Mouse (Mus musculus) limb, embryonic 12.5 days (tissue): ENCODE data around the gene Mdh1. TPM values are rescaled to one million over a fixed set of nuclear protein-coding genes. Genes with fewer than 3 reads are reported as not detected.

Experiments used
- ATAC-seq: fragments of 200-750 bp; cut with Nextera tagmentation; 2 replicates; pipeline ENCODE4 v1.8.0; 2017; ENCODE audit warnings: low read depth, moderate TSS enrichment; ENCODE audit not compliant: insufficient number of reproducible peaks, insufficient read depth, low FRiP score, low TSS enrichment
- H3K27ac ChIP-seq: fragments of 300-500 bp; sonication (generic); 2 replicates; pipeline ENCODE4 v1.5.1; 2016; ENCODE audit warnings: mild to moderate bottlenecking, moderate library complexity
- H3K27me3 ChIP-seq: fragments of 300-500 bp; sonication (generic); 2 replicates; pipeline ENCODE4 v1.6.1; 2016; ENCODE audit warnings: mild to moderate bottlenecking, moderate library complexity
- H3K36me3 ChIP-seq: fragments of 300-500 bp; sonication (generic); 2 replicates; pipeline ENCODE4 v1.6.1; 2016; ENCODE audit warnings: mild to moderate bottlenecking, moderate library complexity
- H3K4me1 ChIP-seq: fragments of 300-500 bp; sonication (generic); replicated peaks from 2 replicates; pipeline ENCODE4 v1.6.1; 2016
- H3K4me2 ChIP-seq: fragments of 300-500 bp; sonication (generic); 2 replicates; pipeline ENCODE4 v1.6.1; 2016; ENCODE audit warnings: mild to moderate bottlenecking, moderate library complexity
- H3K4me3 ChIP-seq: fragments of 300-500 bp; sonication (generic); replicated peaks from 2 replicates; pipeline ENCODE4 v1.5.1; 2016; ENCODE audit warnings: mild to moderate bottlenecking
- H3K9ac ChIP-seq: fragments of 300-500 bp; sonication (generic); replicated peaks from 2 replicates; pipeline ENCODE4 v1.6.1; 2016; ENCODE audit warnings: mild to moderate bottlenecking, moderate library complexity
- H3K9me3 ChIP-seq: fragments of 300-500 bp; sonication (generic); 2 replicates; pipeline ENCODE4 v1.6.1; 2016; ENCODE audit warnings: mild to moderate bottlenecking, moderate library complexity
- WGBS: fragments of 180-500 bp; shearing (Covaris S2); methylation state at CpG from one replicate; pipeline ENCODE4 v1.1.7; 2016; 5-methylcytosine and 5-hydroxymethylcytosine counted together
- polyA plus RNA-seq: library from polyadenylated mRNA; unstranded; fragments of >200 nt; fragmentation: Nextera tagmentation; extraction: Ambion mirVana; gene quantifications from 2 replicates; pipeline ENCODE4 v1.2.1, GENCODE M21; 2016

The Mdh1 gene
- polyA plus RNA-seq, 1 experiment from 2014 or later = 370 TPM

DNA sequence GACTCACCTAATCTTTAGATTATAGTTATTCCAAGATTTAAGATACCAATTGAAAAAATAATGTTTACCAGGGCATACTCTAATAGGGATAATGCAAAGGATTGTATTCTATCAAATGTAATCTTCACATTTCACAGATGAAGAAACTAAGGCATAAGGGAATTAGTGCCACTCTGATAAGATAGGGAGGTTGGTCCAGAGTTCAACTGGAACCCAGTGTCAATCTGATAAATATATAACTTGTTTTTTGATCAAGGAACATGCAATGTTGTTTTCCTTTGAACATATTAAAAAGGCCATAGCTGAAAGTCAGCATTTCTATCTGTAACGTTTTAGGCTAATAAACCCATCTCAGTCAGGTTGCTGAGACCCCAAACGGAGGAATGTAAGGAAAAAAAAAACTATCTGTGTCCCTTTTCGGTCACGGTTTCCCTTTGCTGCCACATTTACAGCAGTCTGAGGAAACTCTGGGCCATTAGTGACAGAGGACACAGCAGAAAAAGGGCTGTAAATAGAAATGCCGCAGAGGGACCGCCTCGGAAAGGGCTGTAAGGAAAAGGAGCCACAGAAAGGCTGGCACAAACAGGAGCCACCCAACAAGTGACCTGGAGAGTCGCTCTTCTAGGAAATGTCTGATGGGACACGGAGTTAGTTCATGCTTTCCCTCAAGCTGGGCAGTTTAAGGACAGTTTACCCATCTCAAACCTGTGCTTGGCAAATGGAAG is 7.3 kb downstream of the Mdh1 start:
- H3K9ac ChIP-seq = no peak overlapping the region
- no peak overlapping the region for H3K4me2 ChIP-seq
- no peak overlapping the region for H3K4me3 ChIP-seq
- peaks cover 16% of the 10 kb centered on the region for H3K4me1 ChIP-seq
- no peaks in the 10 kb centered on the region for H3K9me3 ChIP-seq
- no peak overlapping the region for H3K27ac ChIP-seq
- ATAC-seq = no peak
- WGBS = 87% methylated on average over 9 of the region's 9 CpGs
- H3K27me3 ChIP-seq = no peaks in the 10 kb centered on the region
- peaks cover 42% of the 10 kb centered on the region for H3K36me3 ChIP-seq

DNA sequence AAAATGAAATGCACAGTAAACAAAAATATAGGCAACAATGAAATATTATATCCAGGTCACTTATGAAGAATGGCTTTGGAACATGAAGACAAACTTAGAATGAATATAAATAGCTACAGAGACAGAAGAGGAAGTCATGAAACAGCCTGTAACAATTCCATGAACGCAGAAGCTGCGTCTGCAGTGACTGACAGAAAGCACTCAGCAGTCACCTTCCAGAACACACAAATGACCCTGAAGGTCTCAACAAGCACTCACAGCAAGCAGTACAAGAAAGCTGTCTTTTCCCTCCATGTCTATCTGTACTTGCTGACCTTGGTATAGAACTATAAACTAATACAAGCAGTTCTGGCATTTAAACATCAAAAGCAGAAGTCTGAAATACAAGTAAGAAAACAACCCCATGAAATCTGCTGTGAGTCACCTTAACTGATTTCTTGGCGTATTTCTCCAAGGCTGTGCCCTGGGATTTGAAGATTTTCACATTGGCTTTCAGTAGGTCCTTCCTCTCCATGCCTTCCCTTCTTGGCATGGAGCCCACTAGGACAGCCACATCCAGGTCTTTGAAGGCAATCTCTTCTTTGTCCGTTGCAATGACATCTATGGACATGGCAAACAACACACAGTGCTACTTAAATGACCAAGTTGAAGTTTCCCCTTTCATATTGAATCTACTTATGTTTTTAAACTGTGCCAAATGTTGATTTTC is 8.4 kb downstream of the Mdh1 start:
- H3K27me3 ChIP-seq = no peaks in the 10 kb centered on the region
- no peak overlapping the region for H3K27ac ChIP-seq
- no peak overlapping the region for H3K4me2 ChIP-seq
- 83% methylated on average over 4 of the region's 4 CpGs for WGBS
- no peak overlapping the region for H3K4me3 ChIP-seq
- H3K9ac ChIP-seq = no peak overlapping the region
- H3K4me1 ChIP-seq = peaks cover 9% of the 10 kb centered on the region; the same call in 1 of the 2 replicates
- no peak for ATAC-seq
- H3K9me3 ChIP-seq = no peaks in the 10 kb centered on the region
- H3K36me3 ChIP-seq = peaks cover 53% of the 10 kb centered on the region

DNA sequence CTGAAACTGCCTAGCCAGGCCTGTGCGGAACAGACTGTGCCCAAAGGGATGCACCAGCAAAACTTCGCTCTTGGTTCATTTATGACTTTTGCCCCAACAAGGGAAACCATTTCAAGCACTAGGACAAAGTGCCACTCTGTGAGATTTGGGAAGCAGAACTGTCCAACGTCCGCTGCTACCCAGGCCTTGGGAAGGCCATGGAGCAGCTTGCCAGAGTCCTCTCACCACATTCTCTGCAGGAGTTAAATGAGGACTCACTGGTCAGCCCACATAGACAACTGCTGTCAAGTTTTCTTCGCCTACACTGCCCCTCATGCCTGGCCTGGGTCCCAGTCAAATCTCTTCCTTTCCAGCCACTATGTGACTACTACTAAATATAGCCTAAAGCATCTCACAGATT is 10.8 kb downstream of the Mdh1 start:
- Histone ChIP-seq H3K36me3 (peaks cover 68% of the 10 kb centered on the region), H3K4me1 (0 out of 2 replicates have a peak, but pooled peaks cover 3% of the 10 kb centered on the region), H3K4me3 (no peak overlapping the region), H3K9me3 (no peaks in the 10 kb centered on the region), H3K27ac (no peak overlapping the region), H3K9ac (no peak overlapping the region), H3K27me3 (no peaks in the 10 kb centered on the region), H3K4me2 (no peak overlapping the region)
- no peak for ATAC-seq
- 94% methylated on average over 5 of the region's 5 CpGs for WGBS

DNA sequence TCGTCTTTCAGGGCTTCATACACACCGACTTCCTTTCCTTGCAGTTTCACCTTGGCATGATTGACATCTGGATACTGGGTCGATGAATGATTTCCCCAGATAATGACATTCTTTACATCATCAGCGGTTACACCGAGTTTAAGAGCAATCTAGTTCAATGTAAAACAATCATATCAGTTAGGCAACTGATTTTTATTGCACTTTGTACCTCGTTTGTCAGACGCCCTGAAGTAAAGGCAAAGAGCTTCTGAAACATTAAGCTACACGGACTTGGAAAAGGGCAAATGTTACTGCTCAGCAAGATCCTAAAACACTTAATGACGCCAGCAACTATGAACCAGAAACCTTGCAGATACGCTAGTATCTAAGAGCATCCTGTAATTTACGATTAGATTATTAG is 12.4 kb downstream of the Mdh1 start:
- WGBS = 78% methylated on average over 11 of the region's 11 CpGs

DNA sequence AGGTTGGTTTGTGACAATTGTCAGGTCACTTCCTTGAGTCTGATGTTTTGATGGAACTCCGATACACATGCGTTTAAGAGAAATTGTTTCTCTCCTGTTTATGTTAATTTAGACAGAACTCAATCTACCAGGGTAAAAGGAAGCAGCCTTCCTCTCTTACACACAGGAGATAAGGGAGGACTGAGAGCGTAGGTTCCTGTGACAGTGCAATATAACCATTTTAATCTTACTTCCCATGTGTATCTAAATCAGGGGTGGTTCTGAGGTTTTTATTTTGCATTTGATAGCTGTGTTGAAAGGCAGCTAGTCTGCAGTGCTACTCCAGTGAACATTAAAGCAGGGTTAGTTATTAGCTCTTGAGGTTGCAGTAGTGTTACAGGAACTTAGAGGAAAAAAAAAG is 20.1 kb downstream of the Mdh1 start:
- H3K9ac ChIP-seq = no peak overlapping the region
- H3K9me3 ChIP-seq = no peaks in the 10 kb centered on the region
- no peak overlapping the region for H3K4me3 ChIP-seq
- no peak for ATAC-seq
- H3K36me3 ChIP-seq = peaks cover 5% of the 10 kb centered on the region; the same call in 1 of the 2 replicates
- WGBS = 88% methylated on average over 3 of the region's 3 CpGs
- H3K4me2 ChIP-seq = no peak overlapping the region
- H3K27me3 ChIP-seq = no peaks in the 10 kb centered on the region
- no peak overlapping the region for H3K27ac ChIP-seq
- no peaks in the 10 kb centered on the region for H3K4me1 ChIP-seq

More for the DNA sequence above, 12.4 kb downstream of the Mdh1 start:
- H3K4me1 ChIP-seq = no peaks in the 10 kb centered on the region
- H3K9me3 ChIP-seq = no peaks in the 10 kb centered on the region
- ATAC-seq = no peak
- no peak overlapping the region for H3K27ac ChIP-seq
- H3K9ac ChIP-seq = no peak overlapping the region
- no peak overlapping the region for H3K4me2 ChIP-seq
- peaks cover 61% of the 10 kb centered on the region for H3K36me3 ChIP-seq
- no peaks in the 10 kb centered on the region for H3K27me3 ChIP-seq
- H3K4me3 ChIP-seq = no peak overlapping the region

DNA sequence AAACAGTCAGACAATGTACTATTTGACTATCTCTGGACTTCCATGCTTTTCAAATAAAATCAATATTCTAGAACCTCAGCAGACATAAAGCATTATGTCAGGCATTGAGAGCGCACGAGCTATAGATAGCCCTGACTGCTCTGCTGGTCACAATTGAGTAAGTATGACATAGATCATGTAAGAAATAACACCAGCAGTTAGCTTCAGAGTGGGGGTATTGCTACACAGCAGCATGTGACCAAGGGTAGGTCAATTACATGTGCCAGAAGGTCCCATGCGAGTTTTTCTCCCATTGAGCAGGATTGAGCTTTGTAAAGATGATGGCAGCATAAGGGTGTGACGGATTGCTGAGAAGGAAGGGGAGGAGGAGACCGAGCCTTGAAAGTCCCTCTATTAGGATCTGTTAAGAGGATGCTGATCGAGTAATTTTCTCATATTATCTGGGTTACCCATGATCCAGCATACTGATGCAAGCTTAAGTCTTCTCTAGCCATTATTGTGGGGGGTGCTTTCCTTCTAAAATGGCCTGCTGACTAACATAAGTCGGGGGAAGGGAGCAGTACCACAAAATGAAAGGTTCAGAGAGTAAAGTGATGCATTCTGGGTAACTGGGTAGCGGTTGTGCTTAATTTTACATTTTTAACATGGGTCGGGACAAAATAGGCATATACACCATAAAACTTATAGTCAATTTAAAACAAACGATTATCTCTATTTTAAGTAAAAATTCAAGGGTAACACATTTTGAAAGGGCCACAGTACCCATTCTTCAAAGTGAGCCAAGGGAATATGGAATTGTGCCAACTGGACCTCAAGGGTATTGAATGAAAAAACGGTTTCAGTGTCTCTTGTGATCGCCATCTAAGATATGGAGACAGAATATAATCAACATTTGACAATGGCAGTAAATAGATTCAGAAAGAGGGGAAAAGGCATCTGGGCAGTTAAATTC is 21.7 kb downstream of the Mdh1 start:
- Histone ChIP-seq H3K4me3 (no peak overlapping the region), H3K27ac (no peak overlapping the region), H3K27me3 (no peaks in the 10 kb centered on the region), H3K4me1 (no peaks in the 10 kb centered on the region), H3K36me3 (no peaks in the 10 kb centered on the region), H3K4me2 (no peak overlapping the region), H3K9me3 (no peaks in the 10 kb centered on the region), H3K9ac (no peak overlapping the region)
- WGBS = 90% methylated on average over 12 of the region's 12 CpGs
- no peak for ATAC-seq

DNA sequence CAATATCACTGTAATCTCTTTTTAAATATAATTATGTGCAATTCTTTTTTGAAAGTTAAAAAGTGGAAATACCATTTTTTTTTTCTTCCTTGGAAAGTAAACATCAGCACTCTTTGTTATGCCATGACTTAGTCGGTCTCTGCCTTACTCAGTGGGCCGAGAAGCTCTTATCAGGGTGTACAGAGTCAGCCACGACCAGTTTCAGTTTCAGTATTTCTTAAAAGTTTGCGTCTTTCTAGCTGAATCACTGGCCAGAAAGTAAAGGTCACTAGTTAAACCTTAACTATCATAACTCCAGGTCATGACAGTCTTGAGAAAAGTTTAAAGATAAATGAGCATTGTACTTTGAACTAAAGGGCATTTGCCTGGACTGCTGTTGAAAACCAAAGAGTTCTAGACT is 22.4 kb downstream of the Mdh1 start:
- WGBS = 95% methylated on average over 4 of the region's 4 CpGs
- ATAC-seq = no peak
- no peak overlapping the region for H3K27ac ChIP-seq
- no peak overlapping the region for H3K9ac ChIP-seq
- H3K9me3 ChIP-seq = no peaks in the 10 kb centered on the region
- no peak overlapping the region for H3K4me2 ChIP-seq
- H3K4me3 ChIP-seq = no peak overlapping the region
- H3K27me3 ChIP-seq = no peaks in the 10 kb centered on the region
- H3K36me3 ChIP-seq = no peaks in the 10 kb centered on the region
- H3K4me1 ChIP-seq = no peaks in the 10 kb centered on the region

DNA sequence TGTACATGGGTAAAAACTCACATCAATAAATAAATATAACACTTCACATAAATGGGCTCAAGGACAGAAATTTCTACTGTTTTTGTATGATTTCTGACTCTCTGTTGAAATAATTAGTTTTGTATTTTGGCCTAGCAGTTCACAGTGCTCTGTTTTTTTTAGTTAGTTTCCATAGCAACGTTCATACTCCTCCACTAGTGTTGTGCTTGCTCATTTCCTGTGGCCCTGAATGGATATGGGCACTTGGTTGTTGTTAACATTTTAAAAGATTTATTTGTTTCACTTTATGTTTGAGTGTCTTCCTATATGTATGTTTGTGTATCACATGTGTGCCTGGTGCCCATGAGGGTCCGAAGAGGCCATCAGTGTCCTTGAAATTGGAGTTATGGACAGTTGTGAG is 23.1 kb downstream of the Mdh1 start:
- H3K9me3 ChIP-seq = no peaks in the 10 kb centered on the region
- no peak overlapping the region for H3K27ac ChIP-seq
- 88% methylated on average over 2 of the region's 2 CpGs for WGBS
- H3K27me3 ChIP-seq = no peaks in the 10 kb centered on the region
- no peaks in the 10 kb centered on the region for H3K4me1 ChIP-seq
- H3K4me3 ChIP-seq = no peak overlapping the region
- H3K36me3 ChIP-seq = no peaks in the 10 kb centered on the region
- ATAC-seq = no peak
- H3K9ac ChIP-seq = no peak overlapping the region
- H3K4me2 ChIP-seq = no peak overlapping the region

DNA sequence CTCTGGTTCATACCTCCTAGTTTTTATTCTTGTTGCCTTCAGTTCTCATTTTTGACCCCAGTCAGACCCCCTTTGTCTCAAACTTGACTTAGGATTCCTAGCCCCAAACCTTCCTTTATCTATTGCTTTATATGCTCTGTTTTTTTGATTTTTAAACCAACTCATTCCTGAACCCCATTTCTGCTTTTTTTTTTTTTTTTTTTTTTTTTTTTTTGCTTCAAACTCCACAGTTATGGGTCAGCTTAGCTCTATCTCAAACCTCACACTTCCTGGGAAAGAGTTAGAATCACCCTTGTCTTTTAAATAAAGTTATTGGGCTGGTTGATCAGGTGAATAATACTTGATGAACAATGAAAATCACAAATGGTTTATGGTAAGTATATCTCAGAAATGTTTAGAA is 24.6 kb downstream of the Mdh1 start:
- no peaks in the 10 kb centered on the region for H3K36me3 ChIP-seq
- H3K4me3 ChIP-seq = no peak overlapping the region
- H3K9ac ChIP-seq = no peak overlapping the region
- no peaks in the 10 kb centered on the region for H3K9me3 ChIP-seq
- no peaks in the 10 kb centered on the region for H3K27me3 ChIP-seq
- ATAC-seq = no peak
- H3K4me1 ChIP-seq = no peaks in the 10 kb centered on the region
- H3K27ac ChIP-seq = no peak overlapping the region
- no peak overlapping the region for H3K4me2 ChIP-seq

DNA sequence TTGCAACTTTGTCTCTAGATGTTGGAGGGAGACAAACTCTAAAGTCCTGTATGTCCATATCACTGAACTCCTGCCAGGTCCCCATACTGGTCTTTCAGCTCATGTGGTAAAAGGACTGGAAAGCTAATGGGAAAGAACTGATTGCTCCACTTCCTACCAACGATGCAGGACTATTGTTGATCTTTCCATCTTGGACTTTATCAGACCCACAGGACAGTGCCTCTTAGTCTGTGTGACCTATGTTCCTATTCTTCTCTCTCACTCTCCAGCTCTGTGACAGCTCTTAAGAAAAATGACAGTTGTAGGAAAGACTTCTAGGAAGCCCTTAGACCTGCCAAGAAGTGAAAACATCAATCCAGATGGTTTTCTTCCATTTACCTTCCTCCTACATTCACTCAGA is 25.5 kb downstream of the Mdh1 start:
- H3K9ac ChIP-seq = no peak overlapping the region
- ATAC-seq = no peak
- no peak overlapping the region for H3K27ac ChIP-seq
- H3K4me1 ChIP-seq = no peaks in the 10 kb centered on the region
- no peaks in the 10 kb centered on the region for H3K27me3 ChIP-seq
- H3K36me3 ChIP-seq = no peaks in the 10 kb centered on the region
- no peaks in the 10 kb centered on the region for H3K9me3 ChIP-seq
- H3K4me2 ChIP-seq = no peak overlapping the region
- WGBS = 88% methylated on average over 1 of the region's 1 CpGs
- no peak overlapping the region for H3K4me3 ChIP-seq

DNA sequence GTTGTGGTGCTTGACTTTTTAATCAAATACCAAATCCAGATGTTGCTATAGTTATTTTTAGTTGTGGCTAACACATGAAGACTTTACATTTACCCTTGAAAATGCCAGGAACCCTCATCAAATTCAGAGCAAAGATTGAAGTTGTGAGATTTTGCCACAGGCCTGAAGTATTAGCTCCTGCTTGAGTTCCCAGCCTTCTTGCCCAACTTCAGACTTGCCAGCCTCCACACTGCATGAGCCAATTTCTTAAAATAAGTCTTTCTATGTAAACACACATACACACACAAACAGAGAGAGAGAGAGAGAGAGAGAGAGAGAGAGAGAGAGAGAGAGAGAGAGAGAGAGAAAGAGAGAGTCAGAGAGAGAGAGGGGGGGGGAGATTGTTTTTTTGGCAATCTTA is 26.2 kb downstream of the Mdh1 start:
- H3K9ac ChIP-seq = no peak overlapping the region
- H3K9me3 ChIP-seq = no peaks in the 10 kb centered on the region
- no peaks in the 10 kb centered on the region for H3K27me3 ChIP-seq
- H3K27ac ChIP-seq = no peak overlapping the region
- ATAC-seq = no peak
- no peak overlapping the region for H3K4me2 ChIP-seq
- H3K4me3 ChIP-seq = no peak overlapping the region
- H3K4me1 ChIP-seq = no peaks in the 10 kb centered on the region
- no peaks in the 10 kb centered on the region for H3K36me3 ChIP-seq
